In the genomic region with DNA sequence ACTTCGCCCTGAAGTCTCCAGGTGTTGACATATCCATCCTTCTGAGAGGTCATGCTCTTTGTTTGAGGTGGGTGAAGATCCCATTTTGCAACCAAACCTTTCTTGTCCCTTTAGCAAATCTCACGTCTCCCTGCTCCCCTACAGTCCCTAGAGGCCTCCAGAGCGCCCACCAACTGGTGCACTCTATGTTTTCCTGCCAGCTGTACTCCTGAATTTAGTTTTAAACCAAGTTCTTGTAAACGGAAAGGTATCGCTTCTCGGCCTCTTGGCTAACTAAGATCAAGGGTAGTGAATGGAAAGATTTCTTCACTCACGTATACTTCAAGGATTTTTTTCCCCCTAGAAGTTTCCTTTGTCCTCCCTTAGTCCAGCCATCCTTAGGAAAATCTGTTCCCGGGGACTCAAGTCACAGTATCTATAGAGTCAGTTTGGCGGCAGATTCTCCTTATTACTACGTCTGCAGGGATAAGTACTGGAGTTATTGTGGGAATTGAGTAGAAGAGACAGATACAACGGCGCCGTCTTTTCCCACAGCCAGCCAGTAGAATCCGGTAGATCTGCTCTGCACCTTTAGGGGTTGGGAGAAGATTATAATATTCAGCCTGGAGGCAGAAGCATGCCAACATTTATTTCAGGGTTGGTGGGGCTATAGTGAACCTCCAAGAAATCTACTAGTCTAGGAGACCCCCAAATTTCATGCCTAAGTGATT, we compare ENCODE assay signal across 9 mouse cellular contexts. TPM values are rescaled to one million over a fixed set of nuclear protein-coding genes. Genes with fewer than 3 reads are reported as not detected.
DNase-seq lines count a peak whose midpoint lies in the region; ATAC-seq and TF ChIP-seq lines count a peak whose summit lies in the region.
"Had no signal": no experiment of that assay in that cellular context is flagged by ENCODE, and none has a peak within 500 bp of the region (broad histone marks: within the 10 kb centered on the region; RNA-seq: fewer than 3 reads in every experiment).

No protein-coding gene starts in this region.

- H3K4me3 ChIP-seq in heart, embryonic 13.5 days: peak overlapping the region; percentile 89
- H3K4me3 ChIP-seq in bone marrow macrophage, adult 2 months (ENCODE audit: insufficient read depth, low read length): peak overlapping the region; percentile 72
- H3K4me3 ChIP-seq in hindbrain, embryonic 12.5 days: peak overlapping the region; percentile 84
- peak overlapping the region; percentile 1; the same call in 1 of the 2 replicates for H3K4me3 ChIP-seq in macrophage (ENCODE audit: inconsistent target)

- no peak overlapping the region for H3K27ac ChIP-seq in heart, embryonic 13.5 days (replicated peaks)
- H3K27ac ChIP-seq in bone marrow macrophage, adult 2 months (ENCODE audit: insufficient read depth, low read depth, low read length): no peak overlapping the region
- no peak overlapping the region for H3K27ac ChIP-seq in hindbrain, embryonic 12.5 days
- H3K27ac ChIP-seq in macrophage: no peak overlapping the region

- H3K9ac ChIP-seq in heart, embryonic 13.5 days: peak overlapping the region; percentile 87; the same call in 1 of the 2 replicates
- no peak overlapping the region for H3K9ac ChIP-seq in hindbrain, embryonic 12.5 days

- peaks cover 43% of the 10 kb centered on the region for H3K4me1 ChIP-seq in heart, embryonic 13.5 days
- peaks cover 16% of the 10 kb centered on the region for H3K4me1 ChIP-seq in bone marrow macrophage, adult 2 months (ENCODE audit: control insufficient read depth, insufficient read depth, low read length)
- H3K4me1 ChIP-seq in hindbrain, embryonic 12.5 days: peaks cover 33% of the 10 kb centered on the region

- no peak for TF ChIP-seq POLR2A in bone marrow macrophage, adult 2 months (IDR thresholded peaks at IDR 0.05; ENCODE audit: borderline replicate concordance, low read depth, low read length)

- H3K79me2 ChIP-seq in macrophage (ENCODE audit: inconsistent target): no peaks in the 10 kb centered on the region

- H3K9me3 ChIP-seq in heart, embryonic 13.5 days: no peaks in the 10 kb centered on the region
- no peaks in the 10 kb centered on the region for H3K9me3 ChIP-seq in hindbrain, embryonic 12.5 days (replicated peaks)

- no peak for ATAC-seq in heart, embryonic 13.5 days (ENCODE audit: extremely low read depth, insufficient number of reproducible peaks, low FRiP score, low TSS enrichment)
- no peak for ATAC-seq in hindbrain, embryonic 12.5 days (ENCODE audit: low FRiP score)
- ATAC-seq in granulocyte monocyte progenitor cell, adult 5-6 weeks (replicated peaks; ENCODE audit: poor library complexity, severe bottlenecking): no peak

- intact Hi-C loops in heart, postnatal 10 days (cut with DNase I): no loop called here

- DNase-seq in heart, postnatal 10 days: no peak
- no peak for DNase-seq in c-Kit-positive CD71-positive TER-119-positive erythroid progenitor cells, embryonic 14.5 days (ENCODE audit: low spot score)
- DNase-seq in ovary, adult 18-20 months (ENCODE audit: low spot score): no peak

- 40% methylated on average over 14 of the region's 14 CpGs for WGBS in heart, embryonic 13.5 days
- 29% methylated on average over 14 of the region's 14 CpGs for WGBS in hindbrain, embryonic 12.5 days
- WGBS in macrophage (ENCODE audit: missing documents): 74% methylated on average over 14 of the region's 14 CpGs

- no peaks in the 10 kb centered on the region; the same call in 1 of the 2 replicates for H3K27me3 ChIP-seq in heart, embryonic 13.5 days (replicated peaks)
- H3K27me3 ChIP-seq in hindbrain, embryonic 12.5 days: peaks cover 46% of the 10 kb centered on the region

- H3K36me3 ChIP-seq in heart, embryonic 13.5 days: no peaks in the 10 kb centered on the region
- H3K36me3 ChIP-seq in hindbrain, embryonic 12.5 days: no peaks in the 10 kb centered on the region
- H3K36me3 ChIP-seq in macrophage (ENCODE audit: inconsistent target): no peaks in the 10 kb centered on the region

- TF ChIP-seq CTCF in bone marrow macrophage, adult 2 months (IDR thresholded peaks at IDR 0.05; ENCODE audit: low read depth, low read length): no peak

- peak overlapping the region; percentile 98 for H3K4me2 ChIP-seq in heart, embryonic 13.5 days
- H3K4me2 ChIP-seq in hindbrain, embryonic 12.5 days (replicated peaks): peak overlapping the region; percentile 97

RNA-seq across cellular contexts. Expression of a gene that starts 0.6 kb away (rescaled TPM):
- 0.47 and 0.67 TPM in 2 replicates for polyA plus RNA-seq in heart, embryonic 13.5 days (2015; fragmentation: Nextera tagmentation; extraction: Ambion mirVana)
- total RNA-seq in heart, postnatal 10 days (2021): under 1 TPM; 0.17 to 0.34 TPM
- 0.71 and 0.88 TPM in 2 replicates for polyA plus RNA-seq in bone marrow macrophage, adult 2 months (2012; ENCODE audit: insufficient read depth, insufficient read length, missing spikeins)
- 0.25 and 0.49 TPM in 2 replicates for polyA plus RNA-seq in hindbrain, embryonic 12.5 days (2016; fragmentation: Nextera tagmentation; extraction: Ambion mirVana)
- under 1 TPM in 4 of 26 experiments, not detected in 22; 0.49 to 0.63 (median 0.55) TPM for total RNA-seq in macrophage (2018; cell fraction: chromatin; rRNA removed)
- under 1 TPM in 8 of 26 experiments, not detected in 18; 0.07 to 0.14 (median 0.09) TPM for total RNA-seq in macrophage (2018; cell fraction: cytosol; rRNA removed)
- 1 to 10 TPM in 2 of 26 experiments, under 1 TPM in 3, not detected in 21; 0.26 to 1.1 (median 0.44) TPM for total RNA-seq in macrophage (2018; cell fraction: nucleus; rRNA removed)
- not detected in 3 replicates for polyA plus RNA-seq in macrophage (2018)
- not detected in 2 replicates for total RNA-seq in granulocyte monocyte progenitor cell, adult 5-6 weeks (2014; fragmentation: Nextera tagmentation)
- total RNA-seq in granulocyte monocyte progenitor cell, adult 5-6 weeks (2017): not detected in 2 replicates
- polyA plus RNA-seq: CD4-positive, CD25-positive, alpha-beta regulatory T cell, adult 4 months had no signal

RNA-seq across cellular contexts. Expression of a gene that starts 2.8 kb away (rescaled TPM):
- polyA plus RNA-seq in heart, embryonic 13.5 days (2015; fragmentation: Nextera tagmentation; extraction: Ambion mirVana): 0.41 and 0.60 TPM in 2 replicates
- under 1 TPM; 0.42 to 0.60 TPM for total RNA-seq in heart, postnatal 10 days (2021)
- polyA plus RNA-seq in bone marrow macrophage, adult 2 months (2012; ENCODE audit: insufficient read depth, insufficient read length, missing spikeins): 0.35 TPM in 1 of 2 replicates, not detected in the other
- 0.26 and 0.29 TPM in 2 replicates for polyA plus RNA-seq in hindbrain, embryonic 12.5 days (2016; fragmentation: Nextera tagmentation; extraction: Ambion mirVana)
- 1 to 10 TPM in 1 of 26 experiments, under 1 TPM in 8, not detected in 17; 0.49 to 1.0 (median 0.62) TPM for total RNA-seq in macrophage (2018; cell fraction: chromatin; rRNA removed)
- under 1 TPM in 22 of 26 experiments, not detected in 4; 0.07 to 0.35 (median 0.14) TPM for total RNA-seq in macrophage (2018; cell fraction: cytosol; rRNA removed)
- total RNA-seq in macrophage (2018; cell fraction: nucleus; rRNA removed): 1 to 10 TPM in 2 of 26 experiments, under 1 TPM in 3, not detected in 21; 0.34 to 1.6 (median 0.50) TPM
- polyA plus RNA-seq in macrophage (2018): 0.14 to 0.29 TPM in 2 of 3 replicates, not detected in the other
- total RNA-seq in granulocyte monocyte progenitor cell, adult 5-6 weeks (2014; fragmentation: Nextera tagmentation): 0.17 TPM in 1 of 2 replicates, not detected in the other
- total RNA-seq in granulocyte monocyte progenitor cell, adult 5-6 weeks (2017): not detected in 2 replicates
- polyA plus RNA-seq: CD4-positive, CD25-positive, alpha-beta regulatory T cell, adult 4 months had no signal

RNA-seq across cellular contexts. Expression of a gene that starts 6.1 kb away (rescaled TPM):
- polyA plus RNA-seq in heart, embryonic 13.5 days (2015; fragmentation: Nextera tagmentation; extraction: Ambion mirVana): 0.13 and 0.14 TPM in 2 replicates
- not detected for total RNA-seq in heart, postnatal 10 days (2021)
- not detected in 2 replicates for polyA plus RNA-seq in bone marrow macrophage, adult 2 months (2012; ENCODE audit: insufficient read depth, insufficient read length, missing spikeins)
- 0.41 and 0.65 TPM in 2 replicates for polyA plus RNA-seq in hindbrain, embryonic 12.5 days (2016; fragmentation: Nextera tagmentation; extraction: Ambion mirVana)
- under 1 TPM in 13 of 26 experiments, not detected in 13; 0.16 to 0.69 (median 0.27) TPM for total RNA-seq in macrophage (2018; cell fraction: chromatin; rRNA removed)
- total RNA-seq in macrophage (2018; cell fraction: cytosol; rRNA removed): under 1 TPM in 12 of 26 experiments, not detected in 14; 0.03 to 0.27 (median 0.10) TPM
- total RNA-seq in macrophage (2018; cell fraction: nucleus; rRNA removed): 1 to 10 TPM in 1 of 26 experiments, under 1 TPM in 13, not detected in 12; 0.11 to 1.5 (median 0.20) TPM
- 0.19 TPM in 1 of 3 replicates, not detected in the others for polyA plus RNA-seq in macrophage (2018)
- not detected in 2 replicates for total RNA-seq in granulocyte monocyte progenitor cell, adult 5-6 weeks (2014; fragmentation: Nextera tagmentation)
- not detected in 2 replicates for total RNA-seq in granulocyte monocyte progenitor cell, adult 5-6 weeks (2017)

RNA-seq across cellular contexts. Expression of a gene that starts 24.6 kb away (rescaled TPM):
- 8.6 and 9.0 TPM in 2 replicates for polyA plus RNA-seq in heart, embryonic 13.5 days (2015; fragmentation: Nextera tagmentation; extraction: Ambion mirVana)
- total RNA-seq in heart, postnatal 10 days (2021): 100 to 1,000 TPM in 1 of 2 experiments, 10 to 100 TPM in 1; 61.4 to 101 TPM
- 24.7 and 35.9 TPM in 2 replicates for polyA plus RNA-seq in bone marrow macrophage, adult 2 months (2012; ENCODE audit: insufficient read depth, insufficient read length, missing spikeins)
- polyA plus RNA-seq in hindbrain, embryonic 12.5 days (2016; fragmentation: Nextera tagmentation; extraction: Ambion mirVana): 9.8 and 11.6 TPM in 2 replicates
- total RNA-seq in macrophage (2018; cell fraction: chromatin; rRNA removed): 100 to 1,000 TPM in 3 of 26 experiments, 10 to 100 TPM in 20, 1 to 10 TPM in 3; 2.1 to 182 (median 41.9) TPM
- 10 to 100 TPM in 18 of 26 experiments, 1 to 10 TPM in 8; 1.2 to 30.8 (median 12.4) TPM for total RNA-seq in macrophage (2018; cell fraction: cytosol; rRNA removed)
- 100 to 1,000 TPM in 2 of 26 experiments, 10 to 100 TPM in 19, 1 to 10 TPM in 5; 3.2 to 114 (median 23.5) TPM for total RNA-seq in macrophage (2018; cell fraction: nucleus; rRNA removed)
- 8.8 to 17.5 TPM (median 11.6 TPM) in 3 replicates for polyA plus RNA-seq in macrophage (2018)
- total RNA-seq in granulocyte monocyte progenitor cell, adult 5-6 weeks (2014; fragmentation: Nextera tagmentation): 10.3 and 11.7 TPM in 2 replicates
- total RNA-seq in granulocyte monocyte progenitor cell, adult 5-6 weeks (2017): 9.4 and 9.8 TPM in 2 replicates

RNA-seq across cellular contexts. Expression of a gene that starts 31.3 kb away (rescaled TPM):
- 79.5 and 82.1 TPM in 2 replicates for polyA plus RNA-seq in heart, embryonic 13.5 days (2015; fragmentation: Nextera tagmentation; extraction: Ambion mirVana)
- total RNA-seq in heart, postnatal 10 days (2021): 10 to 100 TPM; 71.1 to 85.8 TPM
- 76.6 and 79.4 TPM in 2 replicates for polyA plus RNA-seq in bone marrow macrophage, adult 2 months (2012; ENCODE audit: insufficient read depth, insufficient read length, missing spikeins)
- 140 and 159 TPM in 2 replicates for polyA plus RNA-seq in hindbrain, embryonic 12.5 days (2016; fragmentation: Nextera tagmentation; extraction: Ambion mirVana)
- 100 to 1,000 TPM in 20 of 26 experiments, 10 to 100 TPM in 6; 79.4 to 259 (median 167) TPM for total RNA-seq in macrophage (2018; cell fraction: chromatin; rRNA removed)
- total RNA-seq in macrophage (2018; cell fraction: cytosol; rRNA removed): 10 to 100 TPM; 20.1 to 40.4 (median 26.4) TPM
- 100 to 1,000 TPM in 24 of 26 experiments, 10 to 100 TPM in 2; 83.9 to 283 (median 140) TPM for total RNA-seq in macrophage (2018; cell fraction: nucleus; rRNA removed)
- polyA plus RNA-seq in macrophage (2018): 23.6 to 47.7 TPM (median 36.7 TPM) in 3 replicates
- total RNA-seq in granulocyte monocyte progenitor cell, adult 5-6 weeks (2014; fragmentation: Nextera tagmentation): 59.2 and 63.1 TPM in 2 replicates
- total RNA-seq in granulocyte monocyte progenitor cell, adult 5-6 weeks (2017): 7.2 and 8.6 TPM in 2 replicates

Comparison
In these comparisons a context has a peak if more than half of its experiments do, and no peak if none do; other contexts are left out.
1. H3K4me3 ChIP-seq: peak in every context shown above with its lines; median percentile 89 in heart, embryonic 13.5 days; 84 in hindbrain, embryonic 12.5 days; 72 in bone marrow macrophage, adult 2 months; 1 in macrophage.